Mouse (Mus musculus) cerebellum, postnatal 25 days (tissue): ENCODE data around the gene Epha1.

Source experiments
- DNase-seq, 2 experiments: peaks; one replicate each; pipeline ENCODE4 v3.0.0; 2021; ENCODE audit warnings: mixed read lengths in 2 of 2

Epha1 gene

GRCm38 (mm10) chr6:42372816-42373547 lies at the start of gene Epha1:
Gene Epha1, minus strand, starts transcription at chr6:42373268.
- DNase-seq = peak; percentile 75 to 82

GRCm38 (mm10) chr6:42421439-42421838 lies 48.4 kb upstream of the Epha1 start:
- no peak for DNase-seq

- no peak for DNase-seq
Measured at GRCm38 (mm10) chr6:42419443-42419842, 46.4 kb upstream of the Epha1 start.

- DNase-seq = no peak
Measured at GRCm38 (mm10) chr6:42405134-42405533, 32.1 kb upstream of the Epha1 start, which contains the start of gene Tas2r135. Gene Tas2r135, plus strand, starts transcription at chr6:42405434.

GRCm38 (mm10) chr6:42399938-42400337 lies 26.9 kb upstream of the Epha1 start, which contains the start of gene Tas2r143:
Gene Tas2r143, plus strand, starts transcription at chr6:42400238.
- DNase-seq = no peak

GRCm38 (mm10) chr6:42398998-42399397 lies 25.9 kb upstream of the Epha1 start:
- no peak for DNase-seq

GRCm38 (mm10) chr6:42398285-42398684 lies 25.2 kb upstream of the Epha1 start:
- DNase-seq = no peak

GRCm38 (mm10) chr6:42397041-42397657 lies 24.1 kb upstream of the Epha1 start:
- DNase-seq = no peak

- peak; percentile 37 to 61 for DNase-seq
Measured at GRCm38 (mm10) chr6:42395960-42396809, 23.1 kb upstream of the Epha1 start.

GRCm38 (mm10) chr6:42391796-42392330 lies 18.8 kb upstream of the Epha1 start:
- DNase-seq = no peak

GRCm38 (mm10) chr6:42385635-42386034 lies 12.6 kb upstream of the Epha1 start:
- DNase-seq = no peak

GRCm38 (mm10) chr6:42383360-42383759 lies 10.3 kb upstream of the Epha1 start:
- DNase-seq = no peak

- no peak for DNase-seq
Measured at GRCm38 (mm10) chr6:42381916-42382381, 8.9 kb upstream of the Epha1 start.

- DNase-seq = no peak
Measured at GRCm38 (mm10) chr6:42381221-42381620, 8.2 kb upstream of the Epha1 start.

- DNase-seq = peak; percentile 51 to 76
Measured at GRCm38 (mm10) chr6:42380416-42381144, 7.5 kb upstream of the Epha1 start.

- DNase-seq = no peak
Measured at GRCm38 (mm10) chr6:42379551-42379950, 6.5 kb upstream of the Epha1 start.

- no peak for DNase-seq
Measured at GRCm38 (mm10) chr6:42377280-42377679, 4.2 kb upstream of the Epha1 start.

- DNase-seq = no peak
Measured at GRCm38 (mm10) chr6:42376504-42377019, 3.5 kb upstream of the Epha1 start.

- no peak for DNase-seq
Measured at GRCm38 (mm10) chr6:42376016-42376415, 2.9 kb upstream of the Epha1 start.

GRCm38 (mm10) chr6:42375131-42375530 lies 2.1 kb upstream of the Epha1 start:
- DNase-seq = no peak

- DNase-seq = no peak
Measured at GRCm38 (mm10) chr6:42374701-42375100, 1.6 kb upstream of the Epha1 start.
